Mouse (Mus musculus) colon, adult 2 months (tissue): ENCODE results near the gene Cdk5r2. TPM values are rescaled to one million over a fixed set of nuclear protein-coding genes. Genes with fewer than 3 reads are reported as not detected.

Source experiments
- polyA plus RNA-seq: library from polyadenylated mRNA; depleted of rRNA; stranded (reverse); fragments of >200 nt; gene quantifications from 2 replicates; pipeline ENCODE4 v1.2.3, GENCODE M21; 2012; rRNA removed

Cdk5r2 gene
- polyA plus RNA-seq, result 2.8 and 3.3 TPM in 2 replicates

GRCm38 (mm10) chr1:74854306-74855056 lies at the start of gene Cdk5r2:
TSS of gene Cdk5r2 (plus strand) at chr1:74854934.

GRCm38 (mm10) chr1:74885369-74886042 lies 30.8 kb downstream of the Cdk5r2 start, which contains the start of gene Fev:
TSS of gene Fev (minus strand) at chr1:74885419.

GRCm38 (mm10) chr1:74893134-74893855 lies 38.6 kb downstream of the Cdk5r2 start, which contains the start of gene Cryba2:
TSS of gene Cryba2 (minus strand) at chr1:74893143.

Other genes starting within 250 kb of the Cdk5r2 start
- 9.9 and 11.5 TPM in 2 replicates for gene Ttll4, start 193.2 kb upstream of the Cdk5r2 start, polyA plus RNA-seq
- gene Cyp27a1, start 141.4 kb upstream of the Cdk5r2 start, polyA plus RNA-seq, result 18.0 and 21.2 TPM in 2 replicates
- gene Prkag3, start 105.7 kb upstream of the Cdk5r2 start, polyA plus RNA-seq, result 0.24 and 0.26 TPM in 2 replicates
- gene Wnt6, start 83.0 kb upstream of the Cdk5r2 start, polyA plus RNA-seq, result 4.8 and 5.1 TPM in 2 replicates
- 0.10 and 0.15 TPM in 2 replicates for gene Wnt10a, start 63.4 kb upstream of the Cdk5r2 start, polyA plus RNA-seq
- 1.4 and 3.8 TPM in 2 replicates for gene Fev, start 30.5 kb downstream of the Cdk5r2 start, polyA plus RNA-seq
- gene Cryba2, start 38.2 kb downstream of the Cdk5r2 start, polyA plus RNA-seq, result 1.5 and 1.9 TPM in 2 replicates
- gene Cfap65, start 80.7 kb downstream of the Cdk5r2 start, polyA plus RNA-seq, result 0.10 and 0.15 TPM in 2 replicates
- 186 and 200 TPM in 2 replicates for gene Ihh, start 96.7 kb downstream of the Cdk5r2 start, polyA plus RNA-seq